Mouse (Mus musculus) G1E-ER4 (cell line): ENCODE data around the gene Cachd1. TPM values are rescaled to one million over a fixed set of nuclear protein-coding genes. Genes with fewer than 3 reads are reported as not detected.

ENCODE experiments used
- GATA1 ChIP-seq: IDR thresholded peaks from one replicate; pipeline ENCODE4 v1.8.0; 2012; ENCODE audit warnings: low read length, inconsistent platforms
- polyA plus RNA-seq: library from polyadenylated mRNA; stranded (reverse); fragments of >175 nt; gene quantifications from 2 replicates; pipeline ENCODE4 v1.2.3, GENCODE M21; 2012

Gene Cachd1
- polyA plus RNA-seq, 1 experiment = 20.0 TPM

GRCm38 (mm10) chr4:100973641-100974454, 197.4 kb downstream of the Cachd1 start:
- TF ChIP-seq GATA1 = no peak

GRCm38 (mm10) chr4:100974455-100975035, 198.1 kb downstream of the Cachd1 start:
- no peak for TF ChIP-seq GATA1

- no peak for TF ChIP-seq GATA1
Observed at GRCm38 (mm10) chr4:100977522-100977921, 201.0 kb downstream of the Cachd1 start.

DNA sequence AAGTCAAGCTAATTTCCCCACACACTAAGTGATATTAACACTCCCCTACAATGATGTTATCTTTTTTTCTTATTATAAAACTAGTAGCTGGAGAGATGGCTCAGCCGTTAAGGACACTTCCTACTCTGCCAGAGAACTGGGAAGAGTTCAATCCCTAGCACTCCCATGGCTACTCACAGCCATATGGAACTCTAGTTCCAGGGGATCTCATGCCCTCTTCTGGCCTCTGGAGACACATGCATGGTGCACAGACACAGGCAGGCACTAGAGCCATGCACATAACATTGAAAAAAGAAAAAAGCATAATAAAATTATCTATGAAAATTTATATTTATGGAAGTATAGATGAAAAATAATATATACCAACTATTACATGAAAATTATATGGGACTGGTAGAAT, 210.7 kb downstream of the Cachd1 start:
- no peak for TF ChIP-seq GATA1

DNA sequence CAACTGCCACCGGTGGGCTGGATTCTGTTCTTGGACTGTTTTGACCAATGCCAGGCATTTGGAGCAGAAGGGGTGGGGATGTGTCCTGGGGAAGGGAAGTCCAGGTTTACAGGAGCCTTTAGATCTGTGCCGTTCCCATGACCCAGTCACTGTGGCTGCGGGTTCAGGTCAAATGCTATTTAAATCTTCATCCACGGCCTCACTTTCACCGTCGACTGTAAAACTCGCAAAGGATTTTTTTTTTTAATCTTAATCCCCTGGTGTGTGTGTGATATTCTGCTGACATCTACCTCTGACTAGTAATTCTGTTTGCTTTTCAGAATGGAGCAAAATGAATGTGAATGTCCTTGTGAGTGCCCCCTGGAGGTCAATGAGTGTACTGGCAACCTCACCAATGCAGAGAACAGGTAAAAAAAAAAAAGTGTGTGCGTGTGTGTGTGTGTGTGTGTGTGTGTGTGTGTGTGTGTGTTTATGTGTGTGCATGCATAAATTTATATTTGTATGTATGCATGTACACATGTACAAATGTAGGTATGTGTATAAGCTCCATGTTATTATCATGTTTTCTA, 211.8 kb downstream of the Cachd1 start:
- TF ChIP-seq GATA1 = no peak

DNA sequence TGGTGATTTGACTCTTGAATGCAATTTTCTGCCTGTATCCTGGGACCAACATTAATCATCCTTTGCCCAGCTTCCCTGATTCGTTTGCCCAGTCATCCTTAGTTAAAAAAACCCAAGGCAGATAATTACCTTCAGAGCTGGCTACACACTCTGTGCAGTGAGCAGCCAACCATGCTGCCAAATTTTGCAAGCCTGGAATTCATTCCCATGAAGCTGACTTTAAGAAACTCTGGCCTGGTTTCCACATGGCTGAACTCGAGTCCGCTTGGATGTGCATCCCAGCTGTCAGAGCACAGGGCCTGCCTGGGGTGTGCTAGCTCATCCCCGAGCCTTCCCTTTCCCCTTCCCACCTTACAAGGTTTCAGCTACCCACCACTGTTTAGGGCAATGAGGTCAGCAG, 214.5 kb downstream of the Cachd1 start:
- TF ChIP-seq GATA1 = no peak

- no peak for TF ChIP-seq GATA1
Observed at GRCm38 (mm10) chr4:100992086-100992485, 215.6 kb downstream of the Cachd1 start.

DNA sequence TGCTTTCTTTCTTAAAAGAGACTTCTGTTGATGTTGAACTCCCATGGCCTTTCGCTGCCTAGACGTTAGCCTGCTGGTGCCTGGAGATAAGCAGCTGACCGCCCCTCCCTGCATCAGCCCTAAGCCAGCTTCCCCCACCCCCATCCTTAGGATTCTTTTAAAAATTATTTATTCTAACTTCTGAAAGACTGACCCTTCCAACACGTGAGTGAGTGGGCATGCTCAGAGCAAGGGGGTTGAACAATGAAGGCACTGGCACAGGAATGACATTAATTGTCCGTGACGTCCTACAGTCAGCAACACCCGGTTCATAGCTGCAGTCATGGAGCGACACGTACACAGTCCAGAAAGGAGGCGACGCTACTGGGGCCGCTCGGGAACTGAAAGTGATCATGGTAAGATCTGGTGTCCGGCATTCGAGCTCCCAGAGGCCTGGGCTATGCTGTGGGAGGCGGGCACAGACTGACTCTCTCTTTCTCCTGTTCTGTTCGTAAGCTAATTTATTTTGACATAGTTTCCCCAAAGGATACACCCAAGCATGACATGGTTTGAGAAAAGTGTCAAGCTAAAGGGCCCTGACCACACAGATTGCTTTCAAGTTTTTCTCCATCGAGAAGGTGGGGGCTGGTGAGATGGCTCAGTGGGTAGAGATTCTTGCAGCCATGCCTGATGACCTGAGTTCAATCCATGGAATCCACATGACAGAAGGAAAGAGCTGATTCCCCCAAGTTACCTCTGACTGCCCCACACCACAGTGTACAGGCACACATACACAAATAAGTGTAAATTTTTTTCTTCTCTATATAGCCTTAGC, 218.2 kb downstream of the Cachd1 start:
- no peak for TF ChIP-seq GATA1

DNA sequence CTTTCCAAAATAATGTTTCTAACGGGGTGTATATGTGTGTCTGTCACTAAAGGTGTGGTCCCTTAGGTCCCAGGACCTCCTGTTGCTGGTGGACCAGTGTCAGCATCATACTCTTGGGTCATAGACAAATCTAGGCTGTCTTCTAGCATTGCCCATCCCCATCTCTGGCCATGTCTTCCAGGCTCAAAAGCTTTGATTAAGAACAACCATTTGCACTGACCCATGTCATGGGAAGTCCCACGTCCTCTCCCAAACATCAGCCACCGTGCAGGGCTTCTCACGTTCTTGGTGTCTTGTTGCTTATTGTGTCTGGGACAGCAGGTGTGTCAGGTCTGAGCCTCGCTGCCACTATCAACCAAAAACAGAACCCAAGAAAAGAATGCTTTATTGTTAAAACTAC, 219.1 kb downstream of the Cachd1 start:
- no peak for TF ChIP-seq GATA1

DNA sequence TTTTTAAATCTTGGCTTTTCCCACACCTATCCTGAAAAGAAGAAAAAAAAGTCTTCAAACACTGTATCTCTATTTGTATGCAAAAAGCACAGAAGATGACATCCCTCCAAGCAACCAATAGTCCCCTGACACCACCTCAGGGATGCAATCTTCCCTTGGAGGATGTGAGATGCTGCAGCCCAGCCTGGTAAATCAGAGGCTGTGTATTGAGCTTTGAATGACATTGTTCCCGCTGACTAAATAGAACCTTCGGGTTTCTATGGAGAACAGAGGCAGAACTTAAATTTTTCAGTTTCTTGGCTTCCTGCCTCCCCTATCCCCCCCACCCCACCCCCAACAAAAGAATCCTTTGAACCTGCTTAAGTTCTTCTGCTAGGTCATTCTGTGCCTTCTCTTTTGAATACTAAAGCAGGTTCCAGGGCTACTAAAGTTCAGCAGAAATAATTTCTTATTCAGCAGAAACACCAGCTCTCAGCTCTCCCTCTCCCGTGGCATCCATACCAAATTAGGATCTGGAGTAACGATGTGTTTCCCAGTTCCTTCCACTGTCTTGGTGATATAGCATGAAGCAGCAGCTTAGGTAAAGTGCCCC, 219.7 kb downstream of the Cachd1 start:
- TF ChIP-seq GATA1 = no peak

- no peak for TF ChIP-seq GATA1
Observed at GRCm38 (mm10) chr4:100998145-100998544, 221.7 kb downstream of the Cachd1 start.

DNA sequence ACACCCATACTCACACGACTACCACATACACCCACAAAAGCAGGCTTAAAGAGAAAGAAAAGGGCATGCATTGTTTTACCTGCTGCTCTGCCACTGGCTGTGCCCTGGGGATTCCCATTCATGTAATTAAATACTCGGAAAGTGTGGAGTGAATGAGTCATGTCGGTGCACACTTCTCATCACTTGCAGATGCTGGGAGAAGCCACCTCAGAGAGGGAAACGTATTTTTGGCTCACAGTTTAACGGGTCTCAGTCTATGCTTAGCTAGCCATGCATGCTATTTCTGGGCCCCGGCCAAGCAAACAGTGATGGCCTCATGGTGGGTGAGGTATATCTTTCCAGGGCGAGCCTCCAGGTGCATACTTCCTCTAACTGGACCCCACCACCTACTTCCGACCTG, 222.4 kb downstream of the Cachd1 start:
- no peak for TF ChIP-seq GATA1

DNA sequence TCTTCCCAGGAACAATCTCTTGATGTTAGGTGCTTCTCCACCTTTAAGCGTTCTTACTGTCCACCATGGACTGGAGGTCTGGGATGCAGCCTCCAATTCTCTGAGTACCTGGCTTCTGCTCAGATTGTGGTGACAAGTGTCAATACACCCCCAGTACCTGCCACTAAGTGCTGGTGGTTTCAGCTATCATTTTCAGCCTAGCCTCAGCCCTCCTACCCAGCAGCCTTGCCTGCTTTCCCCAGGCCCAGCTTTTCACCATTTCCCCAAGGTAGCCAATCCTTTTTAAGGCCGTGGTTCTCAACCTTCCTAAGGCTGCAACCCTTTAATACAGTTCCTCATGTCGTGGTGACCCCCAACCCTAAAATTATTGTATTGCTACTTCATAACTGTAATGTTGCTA, 224.1 kb downstream of the Cachd1 start:
- no peak for TF ChIP-seq GATA1

DNA sequence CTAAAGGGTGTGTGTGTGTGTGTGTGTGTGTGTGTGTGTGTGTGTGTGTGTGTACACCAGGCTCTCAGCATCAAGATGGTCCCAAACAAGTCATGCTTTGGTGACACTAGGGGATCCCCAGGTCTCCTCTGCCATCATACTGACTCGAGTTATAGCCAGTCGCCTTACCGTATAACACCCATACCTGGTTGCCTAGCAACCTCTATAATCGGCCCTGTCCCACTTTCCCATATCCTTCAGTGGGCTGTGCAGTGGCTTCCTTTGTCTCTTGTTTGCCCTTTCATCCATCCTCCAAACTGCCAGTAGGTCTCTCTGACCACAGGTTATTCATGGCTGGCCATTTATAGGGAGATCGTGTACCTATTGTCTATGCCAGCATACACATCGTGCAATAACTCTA, 224.6 kb downstream of the Cachd1 start:
- no peak for TF ChIP-seq GATA1

- TF ChIP-seq GATA1 = no peak
Observed at GRCm38 (mm10) chr4:101002961-101003360, 226.5 kb downstream of the Cachd1 start.

DNA sequence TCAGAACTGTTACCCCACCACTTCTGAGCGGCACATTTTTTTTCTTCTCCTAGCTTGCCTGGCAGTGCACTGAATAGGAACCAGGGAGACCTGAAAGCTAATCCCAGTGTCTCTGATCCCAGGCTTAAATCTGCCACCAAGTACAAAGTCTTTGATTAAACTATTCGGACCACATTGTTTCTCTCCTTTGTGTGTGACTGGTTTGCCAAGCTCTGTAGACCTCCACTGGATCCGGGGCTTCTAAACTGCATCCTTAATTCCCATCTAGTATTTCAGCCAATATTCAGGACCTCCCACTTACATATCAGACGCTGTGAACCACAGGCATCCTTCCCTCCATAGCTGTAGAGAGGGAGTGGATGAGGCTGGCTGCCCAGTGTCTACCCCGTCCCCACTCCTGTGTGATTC, 231.9 kb downstream of the Cachd1 start:
- no peak for TF ChIP-seq GATA1
